Mouse (Mus musculus): Measurements from ENCODE around the gene Afmid.

DNA sequence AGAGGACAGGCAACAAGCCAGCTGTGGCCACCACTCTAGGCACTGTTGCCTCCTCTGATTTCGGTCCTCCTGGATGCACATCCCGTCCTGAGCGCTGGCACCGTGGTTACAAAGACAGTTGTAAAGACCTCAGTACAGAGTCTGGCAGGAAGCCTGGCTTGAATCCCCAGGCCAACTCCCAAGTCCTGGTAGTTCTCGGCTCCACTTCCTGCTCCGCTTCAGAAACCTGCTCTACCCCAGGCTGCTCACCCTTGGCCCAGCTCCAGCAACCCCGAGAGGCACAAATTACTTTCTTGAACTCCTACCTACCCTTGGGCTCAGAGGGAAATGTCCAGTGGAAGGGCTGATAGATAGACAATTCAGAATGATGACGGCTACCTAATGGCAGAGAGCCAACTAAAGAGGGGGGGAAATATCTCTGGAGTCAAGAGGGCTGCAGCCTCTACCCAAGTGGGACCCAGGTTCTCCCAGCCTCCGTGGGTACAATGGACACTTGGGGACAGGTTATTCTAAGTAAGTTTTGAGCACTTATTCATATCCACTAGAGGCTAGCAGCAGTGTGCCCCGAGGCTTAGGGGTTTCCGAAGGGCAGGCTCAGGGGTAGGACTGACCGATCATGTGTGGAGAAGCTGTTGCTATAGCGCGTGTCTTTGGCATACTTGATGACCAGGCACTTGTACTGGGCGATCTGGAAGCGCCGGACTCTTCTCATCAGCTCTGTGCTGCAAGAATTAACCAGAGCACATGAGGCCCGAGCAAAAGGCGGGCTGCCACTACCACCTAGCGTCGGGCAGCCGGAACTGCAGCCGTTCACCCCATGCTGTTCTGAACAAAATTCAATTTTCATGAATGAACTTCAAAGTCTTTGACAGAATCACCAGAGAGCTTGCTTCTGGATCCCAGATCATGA is 1.4 kb upstream of the Afmid start:
- TF ChIP-seq CTCF (IDR thresholded peaks at IDR 0.05; ENCODE audit: extremely low read depth, insufficient read depth, insufficient read length, insufficient replicate concordance) (peak; percentile 99), POLR2A (IDR thresholded peaks at IDR 0.05; ENCODE audit: low read depth, low read length) (no peak)
